Mouse (Mus musculus) spleen, adult 2 months (tissue): ENCODE data around the gene Kif26a.

Experiments
- CTCF ChIP-seq: fragments of 200-500 bp; IDR thresholded peaks from 2 replicates; pipeline ENCODE4 v1.5.1; 2011; ENCODE audit warnings: mild to moderate bottlenecking, inconsistent platforms; ENCODE audit not compliant: insufficient read depth, insufficient read length, insufficient replicate concordance; ENCODE audit errors: extremely low read depth
- POLR2A ChIP-seq: fragments of 200-500 bp; IDR thresholded peaks from 2 replicates; pipeline ENCODE4 v1.6.1; 2011; ENCODE audit warnings: low read depth, low read length, inconsistent platforms

DNA sequence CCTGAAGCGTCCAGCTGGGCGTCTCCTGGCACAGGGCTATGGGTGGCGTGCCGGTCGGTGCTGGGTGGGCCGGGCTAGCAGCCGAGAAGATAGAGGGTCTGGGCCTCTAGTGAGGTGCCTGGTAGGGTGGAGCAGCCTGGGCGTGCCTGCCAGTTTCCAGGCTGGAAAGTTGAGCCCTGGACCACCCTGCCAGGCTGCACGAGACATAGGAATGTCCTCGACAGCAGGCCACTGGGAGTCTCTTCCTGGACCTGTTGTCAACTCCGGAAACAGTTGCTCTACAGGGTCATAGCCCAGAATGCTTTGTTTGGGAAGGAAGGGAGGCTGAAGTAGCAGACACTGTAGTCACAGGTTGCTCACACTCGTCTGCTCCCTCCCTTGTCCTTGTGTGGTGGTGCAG is 7.6 kb downstream of the Kif26a start:
- TF ChIP-seq CTCF: no peak
- TF ChIP-seq POLR2A: no peak
